Mouse (Mus musculus): ENCODE measurements at regions not wholly inside any gene's neighbourhood (a gene's known extent, or its start where the extent isn't known, plus 50 kb on each side); places are given as distances from the start of the nearest gene placed in this dataset.
"Not testable (repeated sequence)": the region's sequence is repeated elsewhere in the genome, so short reads cannot be mapped to it uniquely, and the experiment has no call there.

DNA sequence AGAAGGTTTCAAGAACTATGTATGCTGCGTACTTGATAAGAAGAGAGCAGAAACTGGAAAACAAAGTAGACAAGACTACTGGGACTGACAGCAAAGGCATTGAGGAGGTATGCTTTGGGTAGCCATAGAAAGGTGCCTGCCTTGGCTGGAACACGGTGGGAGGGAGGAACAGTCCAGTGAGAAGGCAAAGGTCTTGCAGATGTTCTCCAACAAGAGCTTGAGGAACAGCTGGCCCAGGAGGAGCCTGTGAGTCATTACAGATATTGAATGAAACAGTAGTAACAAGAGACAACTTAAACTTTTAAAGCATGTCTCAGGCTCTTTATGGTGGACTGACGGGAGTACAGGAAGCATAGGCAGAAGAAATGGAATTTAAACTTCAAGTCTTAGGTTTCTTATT is 424.9 kb upstream of the Sphkap start:
- no peak for DNase-seq

- no peak for DNase-seq
Measured at GRCm38 (mm10) chr1:83831900-83832535, 424.0 kb upstream of the Sphkap start.

DNA sequence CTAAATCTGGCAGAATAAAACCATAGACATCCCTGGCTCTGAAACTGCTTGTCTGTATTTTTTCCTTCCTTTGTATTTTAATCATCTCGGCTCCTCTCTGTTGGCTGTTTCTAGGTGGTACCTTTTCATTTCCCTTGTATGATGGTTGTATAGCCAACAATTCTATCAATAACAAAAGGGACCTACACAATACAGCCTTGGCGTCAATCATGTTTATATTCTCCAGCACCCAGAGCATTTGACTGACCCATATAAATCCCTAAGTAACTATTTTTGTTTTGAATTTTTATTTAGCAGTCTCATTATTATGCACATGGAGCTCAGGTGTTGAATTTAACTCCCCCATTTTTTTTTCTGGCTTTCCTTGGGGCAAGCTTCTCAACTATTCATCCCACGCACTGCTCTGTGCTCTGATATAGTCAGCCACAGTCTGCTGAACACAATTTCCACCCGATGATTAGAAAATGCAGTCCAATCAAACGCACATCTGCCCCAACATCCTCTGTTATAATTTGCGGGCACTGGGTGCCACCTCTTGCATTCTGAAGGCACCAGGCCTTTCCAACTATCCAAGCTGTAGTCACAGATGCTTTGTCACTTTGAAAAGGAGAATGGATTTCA is 422.1 kb upstream of the Sphkap start:
- no peak for DNase-seq

DNA sequence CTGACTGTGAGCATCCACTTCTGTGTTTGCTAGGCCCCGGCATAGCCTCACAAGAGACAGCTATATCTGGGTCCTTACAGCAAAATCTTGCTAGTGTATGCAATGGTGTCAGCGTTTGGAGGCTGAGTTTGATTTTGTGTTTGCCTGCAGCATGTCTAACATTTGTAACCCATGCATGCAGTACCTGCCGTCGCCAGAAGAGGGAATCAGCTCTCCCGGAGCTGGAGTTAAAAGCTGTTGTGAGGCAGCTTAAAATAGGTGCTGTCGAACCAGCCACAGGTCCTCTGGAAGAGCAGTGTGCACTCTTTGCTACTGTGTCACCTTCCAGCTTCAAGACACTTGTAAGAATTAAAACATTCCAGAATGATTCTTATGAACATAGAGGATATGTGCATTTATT is 403.2 kb upstream of the Sphkap start:
- DNase-seq: not testable (repeated sequence)

DNA sequence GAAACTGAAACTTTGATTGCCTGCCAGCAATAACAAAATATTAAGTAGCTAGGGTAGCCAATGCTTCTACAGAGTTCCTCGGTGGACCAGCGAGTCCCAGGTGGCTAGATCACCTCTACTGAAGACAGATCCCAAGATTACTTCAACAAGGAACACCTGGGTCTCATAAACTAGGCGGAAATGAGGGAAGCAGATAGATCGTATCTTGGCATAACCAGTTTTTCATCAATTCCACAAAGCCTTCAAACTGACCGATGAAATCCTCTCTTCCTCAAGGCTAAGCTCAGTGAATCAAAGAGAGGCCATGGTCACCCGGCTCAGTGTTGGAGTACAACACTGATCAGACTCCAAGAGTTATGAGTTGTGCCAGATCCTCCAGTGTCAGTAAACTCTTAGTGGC is 400.4 kb upstream of the Sphkap start:
- no peak for DNase-seq

- DNase-seq: no peak
Measured at GRCm38 (mm10) chr1:83803345-83804041, 395.5 kb upstream of the Sphkap start.

- no peak for DNase-seq
Measured at GRCm38 (mm10) chr1:83801759-83802158, 393.8 kb upstream of the Sphkap start.

DNA sequence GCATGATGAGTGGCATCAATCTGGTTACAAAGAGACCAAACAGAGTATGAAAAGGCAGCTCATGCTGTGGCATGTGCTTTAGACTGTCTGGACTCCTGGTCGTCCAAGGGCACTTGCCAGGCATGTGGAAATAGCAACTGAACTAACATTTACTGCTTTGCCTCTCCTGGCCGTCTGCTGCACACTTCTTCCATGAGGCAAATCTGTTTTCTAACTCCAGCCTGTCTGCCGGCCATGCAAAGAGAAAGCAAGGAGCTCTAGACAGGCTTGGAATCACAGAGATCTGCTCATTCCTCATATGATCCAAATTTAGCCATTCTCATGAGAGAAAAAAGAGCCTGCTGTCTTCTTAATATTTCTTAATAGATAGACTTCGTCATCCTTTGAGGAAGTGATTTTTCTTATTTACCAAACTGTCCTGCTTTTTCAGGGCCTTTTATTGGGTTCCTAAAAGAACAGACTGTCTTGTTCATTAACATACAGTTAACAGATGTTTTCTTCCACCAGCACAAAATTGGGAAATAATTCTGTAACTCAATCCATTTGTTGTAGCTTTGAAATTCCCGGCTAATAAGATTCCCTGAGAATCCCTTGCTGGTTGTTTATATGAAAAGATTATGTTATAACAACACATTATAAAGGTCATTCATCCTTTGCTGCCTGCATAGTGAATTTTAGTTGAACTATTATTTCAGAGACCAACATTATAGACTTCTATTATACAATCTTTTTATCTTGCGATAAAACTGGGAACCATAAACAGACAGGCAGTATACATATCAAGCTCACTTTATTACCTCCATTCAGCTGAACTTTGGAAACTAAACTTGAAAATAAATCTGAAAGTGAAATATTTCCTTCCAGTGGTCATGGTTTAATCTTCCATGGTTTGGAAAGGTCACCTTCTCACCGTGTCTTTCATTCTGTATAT is 389.2 kb upstream of the Sphkap start:
- peak; percentile 63 for DNase-seq

DNA sequence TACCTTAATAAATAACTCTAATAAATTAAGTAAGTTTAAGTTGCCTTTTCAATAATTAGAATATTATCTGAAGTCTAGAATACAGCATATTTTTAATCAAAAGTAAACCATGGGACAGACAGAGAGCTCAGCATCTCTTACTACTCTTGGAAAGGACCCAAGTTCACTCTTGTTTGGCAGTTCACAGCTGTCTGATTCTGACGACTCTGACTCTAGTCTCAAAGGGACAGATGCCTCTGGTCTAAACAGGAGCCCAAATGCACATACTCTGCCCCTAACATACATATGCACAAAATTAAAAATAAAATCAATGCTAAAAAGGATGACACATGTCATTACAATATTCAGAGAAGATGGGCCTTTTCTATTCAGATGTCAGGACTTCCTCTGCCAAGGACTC is 369.2 kb upstream of the Sphkap start:
- DNase-seq: no peak

DNA sequence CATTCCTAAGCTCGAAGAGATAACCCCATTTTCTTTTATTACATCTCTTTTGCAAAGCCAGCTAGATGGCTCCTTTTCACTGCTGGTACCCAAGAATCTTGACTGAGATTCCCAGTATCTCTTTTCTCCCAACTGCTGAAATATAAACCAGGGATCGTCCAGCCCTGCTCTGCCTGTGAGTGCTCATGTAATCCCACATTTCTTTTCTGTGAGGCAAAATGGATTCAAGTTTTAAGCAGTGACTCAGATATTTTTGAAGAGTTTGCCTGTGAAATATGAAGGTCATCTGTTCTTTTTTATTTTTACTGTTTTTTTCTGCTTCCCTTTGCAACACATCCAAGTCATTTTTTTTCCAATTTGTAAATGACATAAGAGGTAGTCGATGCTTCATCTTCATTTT is 363.2 kb upstream of the Sphkap start:
- peak; percentile 7 for DNase-seq

- DNase-seq: no peak
Measured at GRCm38 (mm10) chr1:83761499-83761898, 353.5 kb upstream of the Sphkap start.

GRCm38 (mm10) chr1:83756866-83757265 is 348.9 kb upstream of the Sphkap start:
- DNase-seq: no peak

- no peak for DNase-seq
Measured at GRCm38 (mm10) chr1:83755336-83755735, 347.3 kb upstream of the Sphkap start.

GRCm38 (mm10) chr1:83752976-83753375 is 345.0 kb upstream of the Sphkap start:
- DNase-seq: no peak

DNA sequence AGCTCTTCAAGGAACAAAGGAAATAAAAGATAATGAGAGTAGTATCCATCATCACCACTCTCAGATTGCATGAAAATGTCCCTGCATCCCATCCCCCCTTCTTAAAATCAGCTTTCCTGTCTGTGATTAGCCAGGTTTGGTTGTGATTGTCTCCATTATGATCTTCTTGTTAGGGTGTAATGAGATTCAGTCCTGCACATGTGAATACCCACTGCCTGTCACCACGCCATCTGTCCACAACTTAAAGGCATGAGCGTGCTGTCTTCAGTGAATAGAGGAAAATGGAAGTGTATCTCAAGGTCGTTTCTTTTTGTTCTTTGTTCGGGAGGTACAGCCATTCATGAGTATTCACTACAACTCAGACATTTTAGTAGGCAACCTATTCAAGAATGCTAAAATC is 341.0 kb upstream of the Sphkap start:
- DNase-seq: no peak

GRCm38 (mm10) chr1:83748061-83748460 is 340.1 kb upstream of the Sphkap start:
- DNase-seq: peak; percentile 7

- no peak for DNase-seq
Measured at GRCm38 (mm10) chr1:83747412-83747811, 339.4 kb upstream of the Sphkap start.

DNA sequence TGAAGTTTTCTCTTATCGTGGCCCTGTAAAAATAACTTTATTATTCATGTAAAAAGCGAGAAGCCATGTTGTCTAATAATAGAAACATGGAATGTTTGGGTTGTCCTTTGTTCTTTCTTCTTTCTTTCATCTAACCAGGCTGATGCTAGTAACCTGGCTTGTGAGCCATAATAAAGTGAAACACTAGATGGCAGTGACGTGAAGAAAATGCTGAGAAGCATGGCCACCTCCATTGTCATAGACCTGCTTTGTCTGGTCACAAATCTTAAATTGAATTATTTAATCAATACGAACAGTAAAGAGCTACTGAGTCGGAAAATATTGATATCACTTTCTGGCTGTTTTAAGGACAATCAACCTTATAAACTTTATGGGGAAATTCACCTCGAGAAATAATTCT is 338.0 kb upstream of the Sphkap start:
- DNase-seq: no peak

DNA sequence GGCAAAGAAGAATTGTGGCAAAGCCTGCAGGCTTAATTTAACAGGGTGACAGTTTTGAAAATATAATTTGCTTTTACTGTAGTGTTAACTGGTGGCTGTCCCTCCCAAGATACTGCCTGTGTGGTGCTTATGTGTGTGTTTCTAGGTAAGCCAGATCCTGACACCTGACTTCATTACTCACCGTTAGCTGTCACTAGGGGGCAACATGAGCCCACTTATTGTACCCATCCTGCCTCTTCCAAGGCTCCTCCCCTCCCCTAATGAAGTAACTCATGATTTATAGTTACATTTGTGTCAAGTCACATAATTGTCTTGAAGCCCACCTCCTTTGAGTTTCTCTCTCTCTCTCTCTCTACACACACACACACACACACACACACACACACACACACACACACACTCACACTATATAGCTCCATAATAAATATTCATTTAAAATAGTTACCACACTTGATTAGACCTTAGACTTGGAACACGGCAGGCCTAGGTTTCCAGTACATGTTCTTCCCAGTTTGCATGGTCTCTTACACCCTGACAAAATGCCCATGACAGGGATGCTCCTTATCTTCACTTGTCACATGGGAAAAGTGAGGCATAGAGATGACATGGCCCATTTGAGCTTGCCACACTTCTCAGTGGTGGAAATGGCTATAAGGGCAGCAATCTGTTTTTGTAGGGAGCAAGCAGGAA is 328.6 kb upstream of the Sphkap start:
- no peak for DNase-seq

DNA sequence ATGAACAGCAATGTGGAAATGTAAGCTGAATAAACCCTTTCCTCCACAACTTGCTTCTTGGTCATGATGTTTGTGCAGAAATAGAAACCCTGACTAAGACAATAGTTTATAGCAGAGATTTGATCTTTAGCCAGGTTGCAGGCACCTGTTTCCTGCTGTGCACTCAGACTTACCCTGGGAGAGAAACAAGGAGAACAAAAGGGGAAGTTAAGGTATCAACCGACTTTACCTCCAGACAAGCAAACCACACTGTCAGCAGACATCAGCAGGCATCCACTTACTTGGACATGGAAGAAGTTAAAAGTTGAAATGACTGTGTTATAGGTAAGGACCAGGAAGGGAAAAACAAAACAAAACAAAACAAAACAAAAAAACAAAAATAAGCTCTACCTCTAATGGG is 323.7 kb upstream of the Sphkap start:
- DNase-seq: no peak

GRCm38 (mm10) chr1:83728810-83729209 is 320.8 kb upstream of the Sphkap start:
- DNase-seq: no peak

DNA sequence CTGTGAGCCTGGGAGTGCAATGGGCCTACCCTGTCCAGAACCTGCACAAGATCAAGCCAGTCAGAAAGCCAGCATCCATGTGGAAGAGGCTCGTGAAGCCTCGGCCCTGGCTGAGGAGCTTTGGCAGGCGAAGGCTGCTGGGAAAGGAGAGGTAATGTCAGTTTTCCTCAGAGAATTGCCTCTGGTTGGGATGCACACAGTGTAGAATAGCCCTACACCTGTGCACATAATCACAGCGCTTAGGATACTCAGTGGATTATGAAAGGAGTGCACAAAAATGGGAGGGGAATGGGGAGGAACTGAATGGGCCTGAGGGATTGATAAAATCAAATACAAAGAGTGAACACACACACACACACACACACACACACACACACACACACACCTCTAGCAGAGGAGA is 319.9 kb upstream of the Sphkap start:
- DNase-seq: no peak

Data from gastrocnemius, postnatal 25 days (tissue).